Mouse (Mus musculus) kidney, embryonic 16.5 days (tissue): ENCODE data around the gene Mars. TPM values are rescaled to one million over a fixed set of nuclear protein-coding genes. Genes with fewer than 3 reads are reported as not detected.

Source experiments
- ATAC-seq: fragments of 200-750 bp; cut with Nextera tagmentation; 2 replicates; pipeline ENCODE4 v1.8.0; 2017; ENCODE audit warnings: moderate TSS enrichment; ENCODE audit not compliant: low FRiP score, low TSS enrichment
- H3K27ac ChIP-seq: fragments of 300-500 bp; sonication (generic); 2 replicates; pipeline ENCODE4 v1.5.1; 2014; ENCODE audit warnings: low read length
- H3K27me3 ChIP-seq: fragments of 300-500 bp; sonication (generic); 2 replicates; pipeline ENCODE4 v1.6.1; 2014; ENCODE audit warnings: low read length, control low read depth, mixed read lengths; ENCODE audit not compliant: insufficient read depth
- H3K36me3 ChIP-seq: fragments of 300-500 bp; sonication (generic); 2 replicates; pipeline ENCODE4 v1.6.1; 2014; ENCODE audit warnings: low read length, control low read depth, mixed read lengths; ENCODE audit not compliant: insufficient read depth
- H3K4me1 ChIP-seq: fragments of 300-500 bp; sonication (generic); 2 replicates; pipeline ENCODE4 v1.6.1; 2014; ENCODE audit warnings: low read length, control low read depth, mixed read lengths; ENCODE audit not compliant: insufficient read depth
- H3K4me2 ChIP-seq: fragments of 300-500 bp; sonication (generic); replicated peaks from 2 replicates; pipeline ENCODE4 v1.6.1; 2014; ENCODE audit warnings: low read depth, low read length
- H3K4me3 ChIP-seq: fragments of 300-500 bp; sonication (generic); 2 replicates; pipeline ENCODE4 v1.5.1; 2014; ENCODE audit warnings: mild to moderate bottlenecking, low read length
- H3K9ac ChIP-seq: fragments of 300-500 bp; sonication (generic); replicated peaks from 2 replicates; pipeline ENCODE4 v1.6.1; 2014; ENCODE audit warnings: low read length
- H3K9me3 ChIP-seq: fragments of 300-500 bp; sonication (generic); 2 replicates; pipeline ENCODE4 v1.6.1; 2016; ENCODE audit warnings: low read length, control low read depth
- WGBS: fragments of 180-500 bp; shearing (Covaris S2); extraction: QIAGEN DNeasy Blood & Tissue Kit; methylation state at CpG from one replicate; pipeline ENCODE4 v1.1.7; 2014; 5-methylcytosine and 5-hydroxymethylcytosine counted together
- polyA plus RNA-seq: library from polyadenylated mRNA; unstranded; fragments of >200 nt; fragmentation: Nextera tagmentation; extraction: Ambion mirVana; gene quantifications from 2 replicates; pipeline ENCODE4 v1.2.1, GENCODE M21; 2015

Mars gene
- polyA plus RNA-seq, 1 experiment from 2014 or later, result 115 TPM

GRCm38 (mm10) chr10:127349810-127350209, 38.2 kb upstream of the Mars start:
- H3K27me3 ChIP-seq, result no peaks in the 10 kb centered on the region
- no peak overlapping the region for H3K9ac ChIP-seq
- ATAC-seq, result no peak
- H3K27ac ChIP-seq, result no peak overlapping the region
- H3K36me3 ChIP-seq, result no peaks in the 10 kb centered on the region
- H3K4me2 ChIP-seq, result no peak overlapping the region
- H3K4me1 ChIP-seq, result peaks cover 8% of the 10 kb centered on the region; the same call in 1 of the 2 replicates
- WGBS, result 74% methylated on average over 8 of the region's 8 CpGs
- H3K4me3 ChIP-seq, result no peak overlapping the region
- H3K9me3 ChIP-seq, result no peaks in the 10 kb centered on the region

GRCm38 (mm10) chr10:127348957-127349356, 37.4 kb upstream of the Mars start:
- Histone ChIP-seq H3K9me3 (no peaks in the 10 kb centered on the region), H3K4me3 (no peak overlapping the region), H3K4me2 (no peak overlapping the region), H3K27ac (no peak overlapping the region), H3K36me3 (no peaks in the 10 kb centered on the region), H3K4me1 (peaks cover 8% of the 10 kb centered on the region; the same call in 1 of the 2 replicates), H3K27me3 (no peaks in the 10 kb centered on the region), H3K9ac (no peak overlapping the region)
- WGBS, result 67% methylated on average over 4 of the region's 4 CpGs
- ATAC-seq, result no peak

- no peak overlapping the region for H3K27ac ChIP-seq
- no peak for ATAC-seq
- H3K4me1 ChIP-seq, result peaks cover 18% of the 10 kb centered on the region
- no peak overlapping the region for H3K4me2 ChIP-seq
- no peak overlapping the region for H3K9ac ChIP-seq
- H3K4me3 ChIP-seq, result no peak overlapping the region
- WGBS, result 82% methylated on average over 3 of the region's 3 CpGs
- no peaks in the 10 kb centered on the region; the same call in 1 of the 2 replicates for H3K27me3 ChIP-seq
- no peaks in the 10 kb centered on the region for H3K36me3 ChIP-seq
- H3K9me3 ChIP-seq, result no peaks in the 10 kb centered on the region
Measured at GRCm38 (mm10) chr10:127346173-127346572, 34.6 kb upstream of the Mars start.

DNA sequence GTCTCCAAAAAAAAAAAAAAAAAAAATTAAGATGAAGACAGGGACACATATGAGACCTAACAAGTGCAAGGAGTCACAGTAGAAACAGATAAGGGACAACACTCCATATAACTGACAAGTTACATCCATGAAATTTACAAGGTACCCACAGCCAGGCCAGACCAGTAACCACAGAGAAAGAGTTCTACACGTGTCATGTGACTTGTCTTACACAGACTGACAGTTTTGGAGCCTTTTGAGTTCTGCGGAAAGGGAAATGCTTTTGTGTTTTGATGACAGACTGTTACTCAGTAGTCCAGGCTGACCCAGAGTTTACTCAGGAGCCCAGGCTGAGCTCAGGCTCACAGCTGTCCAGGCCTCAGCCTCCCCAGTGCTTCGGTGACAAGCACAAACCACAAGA, 31.4 kb upstream of the Mars start:
- no peak overlapping the region for H3K9ac ChIP-seq
- no peaks in the 10 kb centered on the region for H3K36me3 ChIP-seq
- WGBS, result 75% methylated on average over 3 of the region's 3 CpGs
- no peak for ATAC-seq
- H3K9me3 ChIP-seq, result no peaks in the 10 kb centered on the region
- H3K27me3 ChIP-seq, result no peaks in the 10 kb centered on the region; the same call in 1 of the 2 replicates
- H3K4me3 ChIP-seq, result no peak overlapping the region
- no peak overlapping the region for H3K27ac ChIP-seq
- H3K4me2 ChIP-seq, result no peak overlapping the region
- H3K4me1 ChIP-seq, result peaks cover 26% of the 10 kb centered on the region

- peak within 1 kb of the TSS; percentile 62 for H3K4me3 ChIP-seq
Measured at GRCm38 (mm10) chr10:127341891-127342639, 30.5 kb upstream of the Mars start, which contains the start of gene Gli1. TSS of gene Gli1 (minus strand) at chr10:127341974.

DNA sequence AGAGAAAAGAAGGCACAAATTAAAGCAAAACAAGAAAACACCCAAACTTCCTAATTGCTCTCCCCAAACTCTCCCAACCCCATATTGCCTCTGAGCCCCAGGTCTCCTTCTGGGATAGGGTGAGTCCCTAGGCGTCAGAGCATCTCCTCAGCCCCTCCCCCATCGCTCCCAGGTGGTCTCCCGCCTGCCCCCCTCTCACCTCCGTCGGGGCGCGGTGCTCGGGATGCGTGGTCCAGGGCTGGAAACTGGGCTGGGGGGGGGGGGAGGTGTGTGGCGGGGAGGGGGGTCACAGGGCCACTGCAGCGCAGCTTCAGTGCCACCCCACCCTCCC, 29.7 kb upstream of the Mars start:
- Histone ChIP-seq H3K9ac (peak overlapping the region; percentile 71), H3K27me3 (no peaks in the 10 kb centered on the region; the same call in 1 of the 2 replicates), H3K9me3 (no peaks in the 10 kb centered on the region), H3K36me3 (peaks cover 6% of the 10 kb centered on the region; the same call in 1 of the 2 replicates), H3K4me3 (peak overlapping the region; percentile 62), H3K4me1 (peaks cover 26% of the 10 kb centered on the region), H3K27ac (peak overlapping the region; percentile 77), H3K4me2 (peak overlapping the region; percentile 99)
- ATAC-seq, result no peak
- WGBS, result 1% methylated on average over 9 of the region's 11 CpGs

More at GRCm38 (mm10) chr10:127341891-127342639, 30.5 kb upstream of the Mars start, which contains the start of gene Gli1:
- no peaks in the 10 kb centered on the region for H3K36me3 ChIP-seq
- H3K9ac ChIP-seq, result peak within 1 kb of the TSS; percentile 71
- WGBS, result under 1% methylated on average over 29 of the region's 29 CpGs
- H3K27me3 ChIP-seq, result no peaks in the 10 kb centered on the region; the same call in 1 of the 2 replicates
- H3K4me1 ChIP-seq, result peaks cover 26% of the 10 kb centered on the region
- peak within 1 kb of the TSS; percentile 77 for H3K27ac ChIP-seq
- peak; percentile 54; the same call in 1 of the 2 replicates for ATAC-seq
- H3K4me2 ChIP-seq, result peak within 1 kb of the TSS; percentile 99
- H3K9me3 ChIP-seq, result no peaks in the 10 kb centered on the region

DNA sequence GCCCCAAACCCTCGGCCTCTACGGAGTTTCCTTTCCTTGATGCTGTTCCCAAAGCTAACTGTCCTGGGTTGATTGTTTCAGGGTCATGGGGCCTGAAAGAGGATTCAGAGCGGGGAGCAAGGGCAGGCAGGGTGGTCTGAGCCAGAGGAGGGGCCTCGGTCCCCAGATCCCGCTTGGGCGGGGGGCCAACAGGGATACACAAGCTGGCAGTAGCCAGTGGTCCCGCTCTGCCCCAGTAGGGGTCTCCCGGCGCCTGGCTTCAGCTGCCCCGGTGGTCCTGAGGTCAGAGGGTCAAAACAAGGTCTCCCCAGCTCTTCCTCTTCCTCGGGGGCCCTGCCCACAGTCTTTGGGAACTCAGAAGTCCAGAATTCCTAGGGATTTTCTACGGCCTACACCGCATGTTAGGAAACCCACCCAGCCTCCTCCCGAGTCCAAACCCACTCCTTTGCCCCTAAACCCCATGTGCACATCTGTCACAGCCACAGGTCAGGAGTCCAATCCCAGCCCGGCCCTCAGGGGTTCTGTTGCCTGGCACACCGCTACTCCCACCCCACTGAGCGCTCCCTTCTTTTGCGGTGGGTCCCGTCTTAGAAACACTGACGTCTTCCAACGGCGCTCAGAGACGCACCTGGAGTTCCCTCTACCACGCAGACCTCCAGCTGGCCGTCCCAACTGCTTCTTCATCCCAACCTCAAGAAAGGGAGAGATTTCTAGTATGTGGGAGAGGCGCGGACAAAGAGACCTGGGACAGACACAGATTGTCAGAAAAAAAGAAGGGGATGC, 29.2 kb upstream of the Mars start:
- Histone ChIP-seq H3K4me1 (peaks cover 26% of the 10 kb centered on the region), H3K27ac (peak overlapping the region; percentile 77), H3K27me3 (no peaks in the 10 kb centered on the region; the same call in 1 of the 2 replicates), H3K9ac (peak overlapping the region; percentile 71), H3K36me3 (peaks cover 11% of the 10 kb centered on the region), H3K9me3 (no peaks in the 10 kb centered on the region), H3K4me3 (peak overlapping the region; percentile 62), H3K4me2 (peak overlapping the region; percentile 99)
- under 1% methylated on average over 27 of the region's 27 CpGs for WGBS
- no peak for ATAC-seq

- ATAC-seq, result peak; percentile 26
- WGBS, result 1% methylated on average over 40 of the region's 42 CpGs
Measured at GRCm38 (mm10) chr10:127339683-127340576, 28.3 kb upstream of the Mars start.

More at GRCm38 (mm10) chr10:127339683-127340576, 28.3 kb upstream of the Mars start:
- Histone ChIP-seq H3K9me3 (no peaks in the 10 kb centered on the region), H3K4me3 (peak overlapping the region; percentile 62), H3K36me3 (peaks cover 14% of the 10 kb centered on the region), H3K4me1 (peaks cover 26% of the 10 kb centered on the region), H3K27ac (peak overlapping the region; percentile 94), H3K9ac (peak overlapping the region; percentile 71), H3K27me3 (no peaks in the 10 kb centered on the region; the same call in 1 of the 2 replicates), H3K4me2 (peak overlapping the region; percentile 99)
